Mouse (Mus musculus): ENCODE results near the gene Gm47969.

DNA sequence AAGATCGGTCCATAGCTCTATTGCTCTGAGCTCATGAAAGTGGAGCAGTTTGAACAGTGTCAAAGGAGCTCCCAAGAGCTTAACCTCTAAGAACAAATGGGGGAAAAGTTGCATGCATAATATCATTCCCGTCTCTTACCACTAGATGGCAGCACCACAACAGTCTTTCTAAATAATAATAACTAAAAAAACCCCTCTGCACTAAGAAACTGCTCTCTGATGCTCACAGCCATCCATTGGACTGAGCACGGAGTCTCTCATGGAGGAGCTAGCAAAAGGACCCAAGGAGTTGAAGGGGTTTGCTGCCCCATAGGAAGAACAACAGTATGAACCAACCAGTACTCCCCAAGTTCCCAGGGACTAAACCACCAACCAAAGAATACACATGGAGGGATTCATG, 20.1 kb downstream of the Gm47969 start:
- TF ChIP-seq GATA1 (IDR thresholded peaks at IDR 0.05; ENCODE audit: borderline replicate concordance, low read length) (no peak), FLI1 (IDR thresholded peaks at IDR 0.05; ENCODE audit: low read length) (no peak)

All from megakaryocyte, embryonic 14.5 days (primary cell).